Mouse (Mus musculus) thymus, adult 2 months (tissue): Measurements from ENCODE around the gene Irs2. TPM values are rescaled to one million over a fixed set of nuclear protein-coding genes. Genes with fewer than 3 reads are reported as not detected.

Experiments
- DNase-seq: peaks from one replicate; pipeline ENCODE4 v3.0.0; 2021
- H3K27ac ChIP-seq: fragments of 200-500 bp; 2 replicates; pipeline ENCODE4 v1.5.1; 2012; ENCODE audit warnings: low read length, control low read depth; ENCODE audit not compliant: control insufficient read depth, insufficient read depth
- H3K27me3 ChIP-seq: fragments of 200-500 bp; 2 replicates; pipeline ENCODE4 v1.6.1; 2012; ENCODE audit warnings: mild to moderate bottlenecking, low read length, moderate library complexity, mixed read lengths; ENCODE audit not compliant: control insufficient read depth, insufficient read depth
- H3K36me3 ChIP-seq: fragments of 200-500 bp; 2 replicates; pipeline ENCODE4 v1.6.1; 2012; ENCODE audit warnings: mild to moderate bottlenecking, low read length, moderate library complexity; ENCODE audit not compliant: control insufficient read depth, insufficient read depth
- H3K4me1 ChIP-seq: fragments of 200-500 bp; replicated peaks from 2 replicates; pipeline ENCODE4 v1.6.1; 2012; ENCODE audit warnings: low read length; ENCODE audit not compliant: control insufficient read depth, insufficient read depth
- H3K4me3 ChIP-seq: fragments of 200-500 bp; 2 replicates; pipeline ENCODE4 v1.5.1; 2012; ENCODE audit warnings: mild to moderate bottlenecking, low read length, control low read depth, moderate library complexity; ENCODE audit not compliant: control insufficient read depth, insufficient read depth
- CTCF ChIP-seq: fragments of 200-500 bp; IDR thresholded peaks from 2 replicates; pipeline ENCODE4 v1.5.1; 2012; ENCODE audit warnings: mild to moderate bottlenecking, control low read depth, low read length, moderate library complexity, borderline replicate concordance; ENCODE audit not compliant: control insufficient read depth, poor library complexity, insufficient read depth; ENCODE audit errors: extremely low read depth
- POLR2A ChIP-seq: fragments of 200-500 bp; IDR thresholded peaks from 2 replicates; pipeline ENCODE4 v1.6.1; 2012; ENCODE audit warnings: mild to moderate bottlenecking, low read length, control low read depth, moderate library complexity; ENCODE audit not compliant: control insufficient read depth, poor library complexity, insufficient read depth; ENCODE audit errors: extremely low read depth
- WGBS: fragments of 180-500 bp; shearing (Covaris S2); methylation state at CpG from one replicate; pipeline ENCODE4 v1.1.7; 2018; 5-methylcytosine and 5-hydroxymethylcytosine counted together
- polyA plus RNA-seq: library from polyadenylated mRNA; depleted of rRNA; stranded (reverse); fragments of >200 nt; gene quantifications from 2 replicates; pipeline ENCODE4 v1.2.3, GENCODE M21; 2012

The Irs2 gene
- polyA plus RNA-seq, 1 experiment, result 17.1 TPM

DNA sequence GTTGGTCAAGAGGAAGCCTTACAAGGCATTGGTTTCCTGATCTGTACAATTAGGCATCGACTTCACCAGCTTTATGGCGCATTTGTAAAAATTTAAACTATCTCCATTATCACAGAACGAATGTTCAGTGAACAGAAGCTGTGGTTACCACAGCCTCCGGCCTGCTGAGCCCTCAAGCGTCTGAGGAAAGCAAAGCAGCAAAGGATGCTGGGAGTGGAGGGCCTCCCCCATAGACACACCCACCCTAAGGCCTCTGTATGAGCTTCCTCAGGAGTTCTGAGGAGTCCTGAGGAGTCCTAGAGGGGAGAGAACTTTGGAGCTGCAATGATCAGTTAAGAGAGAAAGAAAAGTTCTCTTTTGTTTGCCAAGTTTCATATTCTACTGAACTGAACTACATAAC, 36.7 kb downstream of the Irs2 start:
- Histone ChIP-seq H3K4me1 (no peaks in the 10 kb centered on the region; the same call in 1 of the 2 replicates), H3K4me3 (no peak overlapping the region), H3K27me3 (no peaks in the 10 kb centered on the region), H3K27ac (no peak overlapping the region), H3K36me3 (no peaks in the 10 kb centered on the region)
- TF ChIP-seq CTCF, result no peak
- TF ChIP-seq POLR2A, result no peak
- DNase-seq, result peak; percentile 42
- WGBS, result 8% methylated on average over 5 of the region's 5 CpGs

DNA sequence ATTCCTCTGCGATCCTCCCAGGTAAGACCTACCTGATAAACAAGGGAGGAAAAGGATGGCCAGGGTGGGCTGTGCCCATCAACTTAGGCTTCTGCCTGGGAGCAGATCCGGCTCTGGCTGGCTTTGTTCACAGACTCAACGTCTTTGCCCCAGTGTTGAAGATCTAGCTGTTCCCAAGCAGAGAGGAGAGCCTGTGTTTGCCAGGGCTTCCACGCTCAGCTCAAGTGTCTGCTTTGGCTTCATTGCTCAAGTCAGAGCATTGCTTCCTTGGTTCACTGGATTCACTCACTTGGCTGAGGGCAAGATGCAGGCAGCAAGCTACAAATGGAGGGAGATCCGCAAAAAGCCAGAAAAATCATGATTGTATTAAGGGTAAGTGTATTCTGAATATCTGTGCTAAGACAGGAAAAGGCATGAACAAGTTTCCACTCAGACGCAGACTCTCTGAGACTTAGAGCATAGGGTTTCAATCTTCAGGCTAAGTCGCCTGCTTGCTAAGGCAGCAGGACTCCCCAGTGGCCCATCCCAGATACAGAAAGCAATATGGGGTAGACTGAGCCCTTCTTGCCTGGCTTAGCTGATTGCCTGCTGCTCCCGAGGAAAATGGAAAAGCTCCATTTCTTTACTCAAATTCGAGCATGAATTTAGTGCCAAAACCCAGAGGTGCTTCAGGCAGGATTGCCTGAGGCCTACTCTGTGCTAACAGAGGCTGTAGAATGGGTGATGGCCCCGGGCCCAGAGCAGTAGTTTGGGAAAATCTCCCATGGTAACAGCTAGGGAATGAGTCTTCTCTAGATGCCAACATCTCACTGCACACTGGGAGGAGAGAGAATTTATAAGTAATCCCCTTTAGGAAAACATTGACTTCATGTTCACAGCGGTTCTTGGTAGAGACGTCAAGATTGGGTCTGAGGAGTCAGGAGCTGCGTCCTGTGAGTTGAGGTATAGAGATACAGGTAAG, 37.5 kb downstream of the Irs2 start:
- H3K27ac ChIP-seq, result no peak overlapping the region
- DNase-seq, result no peak
- H3K4me1 ChIP-seq, result no peaks in the 10 kb centered on the region; the same call in 1 of the 2 replicates
- no peaks in the 10 kb centered on the region for H3K36me3 ChIP-seq
- no peak for TF ChIP-seq CTCF
- no peak for TF ChIP-seq POLR2A
- no peaks in the 10 kb centered on the region for H3K27me3 ChIP-seq
- no peak overlapping the region for H3K4me3 ChIP-seq
- 91% methylated on average over 13 of the region's 13 CpGs for WGBS

DNA sequence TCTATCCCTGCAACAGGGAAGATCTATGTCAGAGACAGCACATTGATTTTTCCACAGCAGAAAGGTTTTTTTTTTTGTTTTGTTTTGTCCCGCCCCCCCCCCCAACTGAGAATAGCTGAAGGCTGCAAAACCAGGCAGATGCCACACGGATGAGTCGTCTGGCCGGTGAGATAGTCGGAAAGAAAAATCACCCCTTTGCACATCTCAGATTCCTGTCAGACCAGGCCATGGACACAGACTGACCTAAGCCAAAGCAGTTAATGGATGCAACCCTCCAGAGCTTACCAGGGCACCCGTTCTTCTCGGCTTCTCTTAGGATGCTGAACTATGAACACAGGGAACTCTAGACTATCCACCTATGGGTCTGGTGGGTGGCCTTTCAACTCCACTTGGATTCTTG, 39.6 kb downstream of the Irs2 start:
- no peak overlapping the region for H3K27ac ChIP-seq
- no peaks in the 10 kb centered on the region for H3K27me3 ChIP-seq
- no peaks in the 10 kb centered on the region; the same call in 1 of the 2 replicates for H3K4me1 ChIP-seq
- DNase-seq, result no peak
- 88% methylated on average over 7 of the region's 7 CpGs for WGBS
- H3K36me3 ChIP-seq, result no peaks in the 10 kb centered on the region
- H3K4me3 ChIP-seq, result no peak overlapping the region
- TF ChIP-seq CTCF (no peak), POLR2A (no peak)

DNA sequence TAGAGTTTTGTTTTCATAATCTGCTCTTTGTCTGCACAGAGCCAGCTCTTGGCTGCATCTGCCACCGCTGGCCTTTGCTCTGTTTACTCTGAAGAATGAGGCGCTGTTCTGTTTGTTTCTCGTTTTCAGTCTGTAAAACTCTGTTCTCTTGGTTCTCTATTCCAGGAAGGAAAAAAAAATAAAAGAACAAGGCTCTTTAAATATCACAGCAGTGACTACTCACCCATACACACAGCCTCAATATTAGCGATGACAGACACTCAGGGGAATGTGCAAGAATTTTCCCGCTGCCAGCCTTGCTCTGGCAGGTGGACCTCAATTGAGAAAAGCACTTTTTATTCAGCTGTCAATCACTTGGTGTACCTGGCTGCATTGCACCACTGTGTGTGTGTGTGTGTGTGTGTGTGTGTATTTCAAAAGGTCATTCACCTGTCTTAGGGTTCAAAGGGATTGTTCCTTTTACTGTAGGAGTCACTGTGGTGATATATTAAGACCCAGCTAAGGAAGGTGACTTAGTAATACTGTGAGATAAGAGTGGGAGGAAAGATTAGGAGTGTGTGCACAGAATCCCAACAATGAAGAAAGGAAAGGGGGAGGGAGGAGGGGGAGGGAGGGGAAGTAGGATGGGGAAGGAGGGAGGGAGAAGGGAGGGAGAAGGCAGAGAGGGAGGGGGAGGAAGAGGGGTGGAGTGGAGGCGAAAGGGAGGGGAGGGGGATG, 42.7 kb downstream of the Irs2 start:
- DNase-seq, result no peak
- H3K27me3 ChIP-seq, result no peaks in the 10 kb centered on the region
- H3K27ac ChIP-seq, result no peak overlapping the region

DNA sequence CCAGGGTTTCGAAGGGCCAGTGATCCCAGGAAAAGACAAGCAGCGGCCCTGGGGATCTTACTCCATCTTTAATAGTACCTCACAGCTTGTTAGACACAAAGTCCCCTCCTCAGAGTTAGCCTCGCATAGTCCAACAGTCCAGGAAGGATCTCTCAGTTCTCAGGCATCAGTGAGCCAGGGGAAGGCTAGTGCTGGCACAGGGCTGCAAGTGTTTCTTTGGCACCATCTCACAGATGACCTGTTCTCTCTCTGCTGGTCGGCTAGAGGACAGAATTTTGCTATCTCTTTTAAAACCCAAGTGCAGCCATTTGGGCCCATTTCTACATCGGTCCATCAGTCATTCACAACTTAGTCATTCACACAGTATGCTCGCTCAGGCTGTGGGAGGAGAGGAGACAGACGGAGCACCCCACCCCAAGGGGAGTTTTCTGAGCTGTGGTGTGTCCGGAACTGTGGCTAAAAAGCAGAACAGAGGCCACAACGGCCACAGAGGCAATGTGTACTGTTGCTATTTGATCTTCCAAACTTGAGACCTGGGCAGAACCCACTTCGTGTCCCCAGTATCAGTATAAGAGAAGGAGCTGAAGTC, 43.7 kb downstream of the Irs2 start:
- H3K27ac ChIP-seq, result no peak overlapping the region
- H3K4me1 ChIP-seq, result no peaks in the 10 kb centered on the region
- TF ChIP-seq CTCF (no peak), POLR2A (no peak)
- no peaks in the 10 kb centered on the region for H3K36me3 ChIP-seq
- WGBS, result 47% methylated on average over 10 of the region's 10 CpGs
- DNase-seq, result no peak
- H3K27me3 ChIP-seq, result no peaks in the 10 kb centered on the region
- H3K4me3 ChIP-seq, result no peak overlapping the region

More for the DNA sequence above, 42.7 kb downstream of the Irs2 start:
- TF ChIP-seq POLR2A (no peak), CTCF (no peak)
- H3K4me1 ChIP-seq, result no peaks in the 10 kb centered on the region
- no peaks in the 10 kb centered on the region for H3K36me3 ChIP-seq
- H3K4me3 ChIP-seq, result no peak overlapping the region
- 54% methylated on average over 6 of the region's 6 CpGs for WGBS

DNA sequence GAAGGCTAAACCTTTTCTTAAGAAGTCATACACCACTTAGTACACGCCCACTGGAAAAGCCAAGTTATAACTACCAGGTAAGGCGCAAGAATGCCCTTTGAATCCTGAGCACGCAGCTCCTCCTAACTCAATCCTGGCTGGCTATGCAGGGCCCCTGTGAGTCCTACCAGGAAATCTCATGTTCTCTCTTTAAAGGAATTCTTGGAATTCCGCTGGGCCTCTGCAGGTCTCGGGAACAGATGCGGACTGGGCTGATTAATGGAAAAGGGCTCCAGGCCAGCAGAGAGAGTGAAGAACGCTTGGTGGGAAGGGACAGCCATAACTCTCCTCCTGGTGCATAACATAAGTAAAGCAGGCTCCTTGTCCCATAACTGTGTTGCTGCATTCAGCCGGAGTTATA, 46.3 kb downstream of the Irs2 start:
- Histone ChIP-seq H3K4me1 (no peaks in the 10 kb centered on the region), H3K36me3 (no peaks in the 10 kb centered on the region), H3K27ac (no peak overlapping the region), H3K27me3 (no peaks in the 10 kb centered on the region), H3K4me3 (no peak overlapping the region)
- DNase-seq, result no peak
- WGBS, result 91% methylated on average over 8 of the region's 8 CpGs
- TF ChIP-seq POLR2A, result no peak
- no peak for TF ChIP-seq CTCF
